Comparison of ENCODE assay signal across 8 mouse cellular contexts in the genomic region with DNA sequence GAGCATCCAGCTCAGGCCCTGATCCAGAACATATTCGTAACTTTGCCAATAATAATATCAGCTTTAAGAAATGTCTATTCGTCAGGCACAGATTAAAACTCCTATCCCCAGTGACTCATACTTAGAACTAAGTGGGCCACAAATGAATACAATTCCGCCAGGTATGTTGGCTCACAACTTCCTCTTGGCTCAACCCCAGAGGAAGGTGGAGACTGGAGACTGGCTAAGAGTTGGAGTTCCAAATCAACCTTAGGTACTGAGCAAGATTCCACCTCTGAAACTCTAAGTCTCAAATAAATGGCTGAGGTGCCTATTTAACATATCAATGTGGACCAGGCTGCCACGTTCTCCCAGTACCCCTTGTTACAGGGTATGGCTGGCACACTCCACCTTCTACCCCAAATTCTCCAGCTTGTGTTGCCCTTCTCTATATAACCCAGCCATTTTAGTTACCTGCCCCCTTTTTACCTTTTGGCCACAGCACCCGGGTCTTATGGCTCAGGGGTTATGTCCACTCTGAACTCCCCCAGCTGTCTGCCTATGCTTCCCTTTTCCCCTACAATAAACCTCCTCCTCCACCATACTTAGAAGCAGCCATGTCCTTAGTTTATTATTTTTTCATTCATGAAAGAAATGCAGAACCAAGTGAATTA. TPM values are rescaled to one million over a fixed set of nuclear protein-coding genes. Genes with fewer than 3 reads are reported as not detected.
DNase-seq lines count a peak whose midpoint lies in the region; ATAC-seq and TF ChIP-seq lines count a peak whose summit lies in the region.

No protein-coding gene starts in this region.

- peak overlapping the region; percentile 74 for H3K4me3 ChIP-seq in G1E (ENCODE audit: low read depth, low read length)
- H3K4me3 ChIP-seq in embryonic fibroblast, embryonic 13.5 days (ENCODE audit: insufficient read depth, low read length): peak overlapping the region; percentile 33
- peak overlapping the region; percentile 48 for H3K4me3 ChIP-seq in kidney, embryonic 14.5 days (ENCODE audit: low read length)

- DNase-seq in kidney, adult 18-20 months: peak; percentile 4
- DNase-seq in kidney, postnatal 4 days: no peak
- no peak for DNase-seq in G1E (ENCODE audit: low spot score)
- DNase-seq in embryo, embryonic 9.5 days (ENCODE audit: extremely low spot score): no peak
- no peak for DNase-seq in adrenal gland, postnatal 4 days (ENCODE audit: low spot score in 2 of 2)

- TF ChIP-seq POLR2A in embryonic fibroblast, embryonic 13.5 days (IDR thresholded peaks at IDR 0.05; ENCODE audit: low read depth, low read length): no peak; the same call in 1 of the 2 replicates

- no peak for ATAC-seq in G1E (ENCODE audit: extremely low read depth, insufficient number of reproducible peaks, low FRiP score, poor library complexity, severe bottlenecking)
- peak; percentile 29 for ATAC-seq in kidney, embryonic 14.5 days (ENCODE audit: low FRiP score, low TSS enrichment)
- ATAC-seq in megakaryocyte-erythroid progenitor cell, adult 5-6 weeks (replicated peaks; ENCODE audit: low FRiP score, low TSS enrichment, poor library complexity, severe bottlenecking): peak; percentile 15; the same call in 1 of the 2 replicates

- WGBS in kidney, embryonic 14.5 days: 65% methylated on average over 5 of the region's 5 CpGs

- no peak for TF ChIP-seq CTCF in G1E (IDR thresholded peaks at IDR 0.05; ENCODE audit: low read depth, low read length)
- no peak for TF ChIP-seq CTCF in embryonic fibroblast, embryonic 13.5 days (IDR thresholded peaks at IDR 0.05; ENCODE audit: borderline replicate concordance, insufficient read depth, low read length)

- peak overlapping the region; percentile 13; the same call in 1 of the 2 replicates for H3K9ac ChIP-seq in kidney, embryonic 14.5 days (ENCODE audit: low read depth, low read length)

- H3K4me1 ChIP-seq in G1E (ENCODE audit: insufficient read depth, low read depth, low read length): peaks cover 14% of the 10 kb centered on the region
- H3K4me1 ChIP-seq in embryonic fibroblast, embryonic 13.5 days (ENCODE audit: control insufficient read depth, insufficient read depth, low read length): no peaks in the 10 kb centered on the region
- 0 out of 2 replicates have a peak, but pooled peaks cover 4% of the 10 kb centered on the region for H3K4me1 ChIP-seq in kidney, embryonic 14.5 days (ENCODE audit: control insufficient read depth, insufficient read depth, low read length)

- H3K9me3 ChIP-seq in G1E (replicated peaks): no peaks in the 10 kb centered on the region
- H3K9me3 ChIP-seq in kidney, embryonic 14.5 days (ENCODE audit: control insufficient read depth, low read length): peaks cover 2% of the 10 kb centered on the region; the same call in 1 of the 2 replicates

- peaks cover 26% of the 10 kb centered on the region for H3K36me3 ChIP-seq in G1E (replicated peaks)
- peaks cover 15% of the 10 kb centered on the region for H3K36me3 ChIP-seq in kidney, embryonic 14.5 days (ENCODE audit: control insufficient read depth, insufficient read depth, low read length)

- H3K27me3 ChIP-seq in G1E (ENCODE audit: insufficient read depth, low read length): no peaks in the 10 kb centered on the region
- no peaks in the 10 kb centered on the region for H3K27me3 ChIP-seq in kidney, embryonic 14.5 days (ENCODE audit: control insufficient read depth, insufficient read depth, low read length)

- H3K4me2 ChIP-seq in kidney, embryonic 14.5 days (replicated peaks; ENCODE audit: low read depth, low read length): peak overlapping the region; percentile 50

- no peak overlapping the region for H3K27ac ChIP-seq in embryonic fibroblast, embryonic 13.5 days (ENCODE audit: insufficient read depth, low read length)
- no peak overlapping the region; the same call in 1 of the 2 replicates for H3K27ac ChIP-seq in kidney, embryonic 14.5 days (ENCODE audit: low read depth, low read length)

RNA-seq across cellular contexts. Expression of gene Pramef8, which starts 0.5 kb away (rescaled TPM):
- total RNA-seq in G1E (2014; fragmentation: Nextera tagmentation) (24.6 and 28.7 TPM in 2 replicates), G1E (2017) (32.2 and 37.9 TPM in 2 replicates)
- polyA plus RNA-seq in G1E (2012): 0.88 and 1.2 TPM in 2 replicates
- polyA plus RNA-seq in embryonic fibroblast, embryonic 13.5 days (2011; ENCODE audit: insufficient read length, low read depth, missing spikeins): 22.9 and 25.8 TPM in 2 replicates
- 7.5 and 17.7 TPM in 2 replicates for polyA plus RNA-seq in kidney, embryonic 14.5 days (2014; fragmentation: Nextera tagmentation; extraction: Ambion mirVana)
- total RNA-seq in megakaryocyte-erythroid progenitor cell, adult 5-6 weeks (2014; fragmentation: Nextera tagmentation): 4.7 and 8.8 TPM in 2 replicates
- 8.6 and 29.3 TPM in 2 replicates for total RNA-seq in megakaryocyte-erythroid progenitor cell, adult 5-6 weeks (2017)
- 10 to 100 TPM; 13.2 to 17.9 TPM for total RNA-seq in adrenal gland, postnatal 4 days (2021)

RNA-seq across cellular contexts. Expression of gene Pramel1, which starts 17.5 kb away (rescaled TPM):
- total RNA-seq in G1E (2014; fragmentation: Nextera tagmentation): not detected in 2 replicates
- 0.06 TPM in 1 of 2 replicates, not detected in the other for total RNA-seq in G1E (2017)
- polyA plus RNA-seq in G1E (2012): not detected in 2 replicates
- not detected in 2 replicates for polyA plus RNA-seq in embryonic fibroblast, embryonic 13.5 days (2011; ENCODE audit: insufficient read length, low read depth, missing spikeins)
- polyA plus RNA-seq in kidney, embryonic 14.5 days (2014; fragmentation: Nextera tagmentation; extraction: Ambion mirVana): not detected in 2 replicates
- total RNA-seq in megakaryocyte-erythroid progenitor cell, adult 5-6 weeks (2014; fragmentation: Nextera tagmentation): not detected in 2 replicates
- not detected in 2 replicates for total RNA-seq in megakaryocyte-erythroid progenitor cell, adult 5-6 weeks (2017)
- not detected for total RNA-seq in adrenal gland, postnatal 4 days (2021)

RNA-seq across cellular contexts. Expression of gene Oog4, which starts 38.4 kb away (rescaled TPM):
- total RNA-seq in G1E (2014; fragmentation: Nextera tagmentation): not detected in 2 replicates
- 0.05 TPM in 1 of 2 replicates, not detected in the other for total RNA-seq in G1E (2017)
- not detected in 2 replicates for polyA plus RNA-seq in G1E (2012)
- not detected in 2 replicates for polyA plus RNA-seq in embryonic fibroblast, embryonic 13.5 days (2011; ENCODE audit: insufficient read length, low read depth, missing spikeins)
- not detected in 2 replicates for polyA plus RNA-seq in kidney, embryonic 14.5 days (2014; fragmentation: Nextera tagmentation; extraction: Ambion mirVana)
- total RNA-seq in megakaryocyte-erythroid progenitor cell, adult 5-6 weeks (2014; fragmentation: Nextera tagmentation): not detected in 2 replicates
- total RNA-seq in megakaryocyte-erythroid progenitor cell, adult 5-6 weeks (2017): not detected in 2 replicates
- not detected for total RNA-seq in adrenal gland, postnatal 4 days (2021)
